In genomic region chr14:122107481-122108214, GRCm38 (mm10) we compare ENCODE assay signal across 8 mouse cellular contexts. TPM values are rescaled to one million over a fixed set of nuclear protein-coding genes. Genes with fewer than 3 reads are reported as not detected.
DNase-seq lines count a peak whose midpoint lies in the region; ATAC-seq and TF ChIP-seq lines count a peak whose summit lies in the region.

No protein-coding gene starts in this region.

- H3K27me3 ChIP-seq in heart, embryonic 13.5 days (replicated peaks) = no peaks in the 10 kb centered on the region
- no peaks in the 10 kb centered on the region for H3K27me3 ChIP-seq in kidney, postnatal 0 days (ENCODE audit: insufficient read depth, low read length)

- peaks cover 13% of the 10 kb centered on the region for H3K36me3 ChIP-seq in heart, embryonic 13.5 days
- 0 out of 2 replicates have a peak, but pooled peaks cover 8% of the 10 kb centered on the region for H3K36me3 ChIP-seq in kidney, postnatal 0 days (ENCODE audit: insufficient read depth, low read length)

- DNase-seq in ovary, postnatal 36 days (ENCODE audit: low spot score) = peak; percentile 51
- no peak for DNase-seq in ovary, postnatal 14 days (ENCODE audit: low spot score)
- DNase-seq in kidney, postnatal 0 days (ENCODE audit: low spot score) = peak; percentile 67
- peak; percentile 53 to 58 for DNase-seq in lung, postnatal 4 days
- DNase-seq in urinary bladder, postnatal 36 days (ENCODE audit: low spot score in 2 of 2) = peak; percentile 15 to 18
- no peak for DNase-seq in frontal cortex, postnatal 25 days (ENCODE audit: low spot score in 2 of 2)

- peak overlapping the region; percentile 99 for H3K9ac ChIP-seq in heart, embryonic 13.5 days
- H3K9ac ChIP-seq in kidney, postnatal 0 days (ENCODE audit: low read depth, low read length) = peak overlapping the region; percentile 98

- peak overlapping the region; percentile 81 for H3K27ac ChIP-seq in bone marrow macrophage, adult 2 months (ENCODE audit: insufficient read depth, low read depth, low read length)
- peak overlapping the region; percentile 93 for H3K27ac ChIP-seq in heart, embryonic 13.5 days (replicated peaks)
- peak overlapping the region; percentile 99 for H3K27ac ChIP-seq in kidney, postnatal 0 days

- H3K4me2 ChIP-seq in heart, embryonic 13.5 days = peak overlapping the region; percentile 88
- peak overlapping the region; percentile 75 for H3K4me2 ChIP-seq in kidney, postnatal 0 days (ENCODE audit: low read length)

- H3K4me3 ChIP-seq in bone marrow macrophage, adult 2 months (ENCODE audit: insufficient read depth, low read length) = peak overlapping the region; percentile 75
- H3K4me3 ChIP-seq in heart, embryonic 13.5 days = peak overlapping the region; percentile 100
- H3K4me3 ChIP-seq in kidney, postnatal 0 days (replicated peaks; ENCODE audit: low read depth, low read length) = peak overlapping the region; percentile 100

- no peak for TF ChIP-seq POLR2A in bone marrow macrophage, adult 2 months (IDR thresholded peaks at IDR 0.05; ENCODE audit: borderline replicate concordance, low read depth, low read length)

- H3K4me1 ChIP-seq in bone marrow macrophage, adult 2 months (ENCODE audit: control insufficient read depth, insufficient read depth, low read length) = peaks cover 26% of the 10 kb centered on the region
- H3K4me1 ChIP-seq in heart, embryonic 13.5 days = peaks cover 56% of the 10 kb centered on the region
- H3K4me1 ChIP-seq in kidney, postnatal 0 days (replicated peaks; ENCODE audit: insufficient read depth, low read length) = peaks cover 27% of the 10 kb centered on the region

- no peaks in the 10 kb centered on the region for H3K9me3 ChIP-seq in heart, embryonic 13.5 days
- H3K9me3 ChIP-seq in kidney, postnatal 0 days (replicated peaks; ENCODE audit: low read length) = no peaks in the 10 kb centered on the region

- no peak for ATAC-seq in heart, embryonic 13.5 days (ENCODE audit: extremely low read depth, insufficient number of reproducible peaks, low FRiP score, low TSS enrichment)
- ATAC-seq in kidney, postnatal 0 days (replicated peaks; ENCODE audit: low FRiP score, low read depth) = peak; percentile 30

- 5% methylated on average over 44 of the region's 44 CpGs for WGBS in heart, embryonic 13.5 days
- 2% methylated on average over 44 of the region's 44 CpGs for WGBS in kidney, postnatal 0 days

- no peak for TF ChIP-seq CTCF in bone marrow macrophage, adult 2 months (IDR thresholded peaks at IDR 0.05; ENCODE audit: low read depth, low read length)
- TF ChIP-seq CTCF in kidney, postnatal 0 days (IDR thresholded peaks at IDR 0.05; ENCODE audit: low read depth) = peak; percentile 33; the same call in 1 of the 2 replicates

RNA-seq across cellular contexts. Expression of gene Tm9sf2, which starts 0.8 kb away (rescaled TPM):
- polyA plus RNA-seq in bone marrow macrophage, adult 2 months (2012; ENCODE audit: insufficient read depth, insufficient read length, missing spikeins) = 116 and 120 TPM in 2 replicates
- 115 and 124 TPM in 2 replicates for polyA plus RNA-seq in heart, embryonic 13.5 days (2015; fragmentation: Nextera tagmentation; extraction: Ambion mirVana)
- 221 and 232 TPM in 2 replicates for polyA plus RNA-seq in kidney, postnatal 0 days (2015; fragmentation: Nextera tagmentation; extraction: Ambion mirVana)

Comparison
In these comparisons a context has a peak if more than half of its experiments do, and no peak if none do; other contexts are left out.
1. DNase-seq: peak in ovary, postnatal 36 days (single experiment), kidney, postnatal 0 days (single experiment), lung, postnatal 4 days (2 of 2) and urinary bladder, postnatal 36 days (2 of 2); none in ovary, postnatal 14 days (single experiment) and frontal cortex, postnatal 25 days (0 of 2).
2. Peak in every context shown above with its lines, with median percentiles within 50 percentile points of each other: H3K27ac ChIP-seq and H3K4me3 ChIP-seq.